ENCODE assay signal across 7 mouse cellular contexts in genomic region chr1:192137926-192138910, GRCm38 (mm10). TPM values are rescaled to one million over a fixed set of nuclear protein-coding genes. Genes with fewer than 3 reads are reported as not detected.
DNase-seq lines count a peak whose midpoint lies in the region; ATAC-seq lines count a peak whose summit lies in the region.

Gene Rcor3 (minus strand): TSS chr1:192138062.

- no peaks in the 10 kb centered on the region; the same call in 1 of the 2 replicates for H3K36me3 ChIP-seq in embryonic facial prominence, embryonic 10.5 days (replicated peaks)
- peaks cover 4% of the 10 kb centered on the region; the same call in 1 of the 2 replicates for H3K36me3 ChIP-seq in limb, embryonic 10.5 days
- H3K36me3 ChIP-seq in midbrain, embryonic 13.5 days, result no peaks in the 10 kb centered on the region

- no peaks in the 10 kb centered on the region for H3K9me3 ChIP-seq in embryonic facial prominence, embryonic 10.5 days
- no peaks in the 10 kb centered on the region for H3K9me3 ChIP-seq in limb, embryonic 10.5 days (replicated peaks)
- H3K9me3 ChIP-seq in midbrain, embryonic 13.5 days, result no peaks in the 10 kb centered on the region

- peaks cover 18% of the 10 kb centered on the region for H3K4me1 ChIP-seq in embryonic facial prominence, embryonic 10.5 days
- H3K4me1 ChIP-seq in limb, embryonic 10.5 days, result peaks cover 17% of the 10 kb centered on the region
- peaks cover 18% of the 10 kb centered on the region for H3K4me1 ChIP-seq in midbrain, embryonic 13.5 days (replicated peaks)

- WGBS in embryonic facial prominence, embryonic 10.5 days, result under 1% methylated on average over 75 of the region's 88 CpGs
- under 1% methylated on average over 66 of the region's 88 CpGs for WGBS in limb, embryonic 10.5 days
- WGBS in midbrain, embryonic 13.5 days, result under 1% methylated on average over 61 of the region's 88 CpGs

- peak within 1 kb of the TSS; percentile 89 for H3K4me3 ChIP-seq in embryonic facial prominence, embryonic 10.5 days
- H3K4me3 ChIP-seq in limb, embryonic 10.5 days, result peak within 1 kb of the TSS; percentile 93
- peak within 1 kb of the TSS; percentile 79 for H3K4me3 ChIP-seq in midbrain, embryonic 13.5 days (replicated peaks)

- peak; percentile 53 for ATAC-seq in granulocyte monocyte progenitor cell, adult 5-6 weeks (replicated peaks; ENCODE audit: poor library complexity, severe bottlenecking)
- peak; percentile 86 for ATAC-seq in midbrain, embryonic 13.5 days

- DNase-seq in adrenal gland, postnatal 10 days, result peak; percentile 91
- DNase-seq in embryonic facial prominence, embryonic 10.5 days (ENCODE audit: low spot score), result peak; percentile 87
- peak; percentile 91 for DNase-seq in kidney, adult 11 months
- peak; percentile 85 for DNase-seq in limb, embryonic 10.5 days (ENCODE audit: low spot score)
- DNase-seq in spleen, adult 12 weeks (ENCODE audit: low spot score), result peak; percentile 75

- H3K27ac ChIP-seq in embryonic facial prominence, embryonic 10.5 days (replicated peaks), result peak within 1 kb of the TSS; percentile 98
- peak within 1 kb of the TSS; percentile 98 for H3K27ac ChIP-seq in limb, embryonic 10.5 days
- H3K27ac ChIP-seq in midbrain, embryonic 13.5 days, result peak within 1 kb of the TSS; percentile 98

- peak within 1 kb of the TSS; percentile 93 for H3K9ac ChIP-seq in midbrain, embryonic 13.5 days (replicated peaks)

- H3K4me2 ChIP-seq in midbrain, embryonic 13.5 days (replicated peaks), result peak within 1 kb of the TSS; percentile 95

- no peaks in the 10 kb centered on the region for H3K27me3 ChIP-seq in embryonic facial prominence, embryonic 10.5 days (replicated peaks; ENCODE audit: low read depth, poor library complexity, severe bottlenecking)
- H3K27me3 ChIP-seq in limb, embryonic 10.5 days (ENCODE audit: low read depth, poor library complexity, severe bottlenecking), result no peaks in the 10 kb centered on the region
- H3K27me3 ChIP-seq in midbrain, embryonic 13.5 days, result no peaks in the 10 kb centered on the region

RNA-seq across cellular contexts. Expression of gene Rcor3, which starts in this region (rescaled TPM):
- total RNA-seq in adrenal gland, postnatal 10 days (2021), result 10 to 100 TPM; 28.8 to 42.4 TPM
- polyA plus RNA-seq in embryonic facial prominence, embryonic 10.5 days (2016; fragmentation: Nextera tagmentation; extraction: Ambion mirVana), result 14.5 and 15.0 TPM in 2 replicates
- 17.0 and 21.9 TPM in 2 replicates for total RNA-seq in granulocyte monocyte progenitor cell, adult 5-6 weeks (2014; fragmentation: Nextera tagmentation)
- 10.0 and 12.5 TPM in 2 replicates for total RNA-seq in granulocyte monocyte progenitor cell, adult 5-6 weeks (2017)
- 14.3 and 18.8 TPM in 2 replicates for polyA plus RNA-seq in limb, embryonic 10.5 days (2016; fragmentation: Nextera tagmentation; extraction: Ambion mirVana)
- polyA plus RNA-seq in midbrain, embryonic 13.5 days (2015; fragmentation: Nextera tagmentation; extraction: Ambion mirVana), result 25.9 and 30.9 TPM in 2 replicates

Comparison
In these comparisons a context has a peak if more than half of its experiments do, and no peak if none do; other contexts are left out.
1. Peak in every context shown above with its lines: DNase-seq, ATAC-seq, H3K4me3 ChIP-seq and H3K27ac ChIP-seq.